Mouse (Mus musculus) lung, embryonic 16.5 days (tissue): ENCODE results near the gene Adgrg1. TPM values are rescaled to one million over a fixed set of nuclear protein-coding genes. Genes with fewer than 3 reads are reported as not detected.

Experiments used
- ATAC-seq: fragments of 200-750 bp; cut with Nextera tagmentation; 2 replicates; pipeline ENCODE4 v1.8.0; 2017; ENCODE audit warnings: low read depth, mild to moderate bottlenecking, moderate library complexity
- H3K27ac ChIP-seq: fragments of 300-500 bp; sonication (generic); 2 replicates; pipeline ENCODE4 v1.5.1; 2014; ENCODE audit warnings: mild to moderate bottlenecking, control low read depth, low read length
- H3K27me3 ChIP-seq: fragments of 300-500 bp; sonication (generic); 2 replicates; pipeline ENCODE4 v1.6.1; 2014; ENCODE audit warnings: low read depth, low read length, mixed read lengths; ENCODE audit not compliant: control insufficient read depth, insufficient read depth
- H3K36me3 ChIP-seq: fragments of 300-500 bp; sonication (generic); 2 replicates; pipeline ENCODE4 v1.6.1; 2014; ENCODE audit warnings: low read length; ENCODE audit not compliant: control insufficient read depth, insufficient read depth
- H3K4me1 ChIP-seq: fragments of 300-500 bp; sonication (generic); replicated peaks from 2 replicates; pipeline ENCODE4 v1.6.1; 2014; ENCODE audit warnings: low read length, mixed read lengths; ENCODE audit not compliant: control insufficient read depth, insufficient read depth
- H3K4me2 ChIP-seq: fragments of 300-500 bp; sonication (generic); 2 replicates; pipeline ENCODE4 v1.6.1; 2014; ENCODE audit warnings: low read depth, low read length, control low read depth
- H3K4me3 ChIP-seq: fragments of 300-500 bp; sonication (generic); 2 replicates; pipeline ENCODE4 v1.5.1; 2014; ENCODE audit warnings: mild to moderate bottlenecking, low read length, control low read depth
- H3K9ac ChIP-seq: fragments of 300-500 bp; sonication (generic); 2 replicates; pipeline ENCODE4 v1.6.1; 2014; ENCODE audit warnings: low read length, control low read depth
- H3K9me3 ChIP-seq: fragments of 300-500 bp; sonication (generic); 2 replicates; pipeline ENCODE4 v1.6.1; 2016; ENCODE audit warnings: low read length; ENCODE audit not compliant: control insufficient read depth
- WGBS: fragments of 180-500 bp; shearing (Covaris S2); extraction: QIAGEN DNeasy Blood & Tissue Kit; methylation state at CpG from one replicate; pipeline ENCODE4 v1.1.7; 2014; 5-methylcytosine and 5-hydroxymethylcytosine counted together
- polyA plus RNA-seq: library from polyadenylated mRNA; unstranded; fragments of >200 nt; fragmentation: Nextera tagmentation; extraction: Ambion mirVana; gene quantifications from 2 replicates; pipeline ENCODE4 v1.2.1, GENCODE M21; 2015

Adgrg1 gene
- polyA plus RNA-seq: 39.8 and 42.9 TPM in 2 replicates

DNA sequence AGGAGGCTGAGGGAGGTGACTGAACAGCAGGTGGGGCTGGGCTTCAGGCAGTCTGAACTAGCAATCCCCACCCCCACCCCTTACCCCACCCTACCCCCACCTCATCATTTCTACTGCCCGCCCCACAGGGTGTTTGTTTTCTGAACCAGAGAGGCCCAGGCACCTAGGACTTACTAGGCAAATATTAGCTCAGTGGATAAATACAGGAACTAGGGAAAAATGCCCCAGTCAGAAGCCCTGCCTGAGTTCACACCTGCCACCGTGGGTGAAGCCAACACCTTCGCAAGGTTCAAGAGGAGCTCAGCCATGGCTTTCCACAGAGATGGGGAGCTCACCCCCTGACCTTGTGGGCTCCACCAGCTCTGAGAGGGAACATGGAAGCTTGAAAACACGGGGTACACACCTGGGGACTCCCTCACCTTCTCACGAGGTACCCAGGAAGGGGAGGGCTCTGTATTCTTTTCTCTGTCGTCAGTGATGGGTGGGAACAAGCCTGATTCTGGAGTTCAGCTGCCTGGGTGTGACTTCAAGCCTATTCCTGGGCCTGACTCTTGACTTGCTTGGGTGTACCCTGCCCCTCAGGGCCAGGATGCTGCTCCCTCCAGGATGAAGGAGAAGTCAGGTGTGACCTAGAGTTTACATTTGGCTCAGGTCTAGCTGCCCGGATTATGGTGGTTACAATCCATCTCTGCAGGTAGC lies at the start of gene Adgrg1:
Gene Adgrg1 (plus strand): TSS at position 285 of the 699 bp plus-strand sequence.
- peaks cover 14% of the 10 kb centered on the region for H3K4me1 ChIP-seq
- H3K27me3 ChIP-seq: no peaks in the 10 kb centered on the region
- ATAC-seq: peak; percentile 73
- H3K9me3 ChIP-seq: no peaks in the 10 kb centered on the region
- H3K4me2 ChIP-seq: peak within 1 kb of the TSS; percentile 24; the same call in 1 of the 2 replicates
- no peaks in the 10 kb centered on the region for H3K36me3 ChIP-seq
- WGBS: 26% methylated on average over 7 of the region's 7 CpGs
- 0 out of 2 replicates have a peak within 1 kb of the TSS, but pooled peaks have one; percentile 8 for H3K9ac ChIP-seq
- no peak within 1 kb of the TSS for H3K4me3 ChIP-seq
- peak within 1 kb of the TSS; percentile 94 for H3K27ac ChIP-seq

DNA sequence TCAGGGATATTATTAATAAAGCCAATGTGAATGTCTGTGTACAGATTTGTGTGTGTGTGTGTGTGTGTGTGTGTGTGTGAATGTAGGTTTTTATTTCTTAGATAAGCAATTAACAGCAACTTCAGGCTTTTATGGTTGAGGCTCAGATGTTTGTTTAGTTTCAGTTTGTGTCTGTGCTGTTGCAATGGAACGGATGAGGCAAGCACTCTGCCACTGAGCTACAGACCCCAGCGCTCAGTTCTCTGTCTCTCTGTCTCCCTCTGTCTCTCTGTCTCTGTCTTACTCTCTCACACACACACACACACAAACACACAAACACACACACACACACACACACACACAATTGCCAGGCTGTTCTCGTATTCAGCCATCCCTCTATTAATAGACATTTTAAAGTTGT lies 46.3 kb upstream of the Adgrg1 start:
- H3K27me3 ChIP-seq: no peaks in the 10 kb centered on the region
- H3K4me1 ChIP-seq: no peaks in the 10 kb centered on the region
- no peak overlapping the region for H3K4me2 ChIP-seq
- H3K4me3 ChIP-seq: no peak overlapping the region
- H3K9ac ChIP-seq: no peak overlapping the region
- no peak for ATAC-seq
- H3K9me3 ChIP-seq: no peaks in the 10 kb centered on the region
- 77% methylated on average over 3 of the region's 3 CpGs for WGBS
- no peak overlapping the region for H3K27ac ChIP-seq
- no peaks in the 10 kb centered on the region for H3K36me3 ChIP-seq

DNA sequence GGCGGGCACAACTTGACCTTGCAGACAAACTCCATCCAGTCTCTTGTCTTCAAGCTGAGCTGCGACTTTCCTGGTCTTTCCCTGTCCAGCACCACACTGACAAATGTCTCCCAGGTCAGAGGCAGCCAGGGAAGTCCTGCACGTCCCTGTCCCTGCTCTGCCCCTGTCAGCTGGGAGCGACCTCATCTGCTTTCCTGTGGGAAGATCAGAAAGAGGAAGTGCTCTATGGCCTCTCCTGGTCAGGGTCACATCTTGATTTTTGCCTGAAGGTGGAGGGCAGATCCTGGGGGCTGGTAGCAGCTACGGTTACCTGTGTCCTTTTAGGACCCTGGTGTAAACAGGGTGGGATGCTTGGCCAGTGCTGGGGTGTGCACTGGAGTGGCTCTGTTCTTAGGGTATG lies 40.6 kb upstream of the Adgrg1 start:
- no peak overlapping the region for H3K27ac ChIP-seq
- no peak overlapping the region for H3K4me3 ChIP-seq
- H3K4me1 ChIP-seq: no peaks in the 10 kb centered on the region
- WGBS: 46% methylated on average over 5 of the region's 5 CpGs
- H3K9ac ChIP-seq: no peak overlapping the region
- no peaks in the 10 kb centered on the region for H3K9me3 ChIP-seq
- H3K4me2 ChIP-seq: no peak overlapping the region
- no peaks in the 10 kb centered on the region for H3K36me3 ChIP-seq
- ATAC-seq: no peak
- no peaks in the 10 kb centered on the region for H3K27me3 ChIP-seq

DNA sequence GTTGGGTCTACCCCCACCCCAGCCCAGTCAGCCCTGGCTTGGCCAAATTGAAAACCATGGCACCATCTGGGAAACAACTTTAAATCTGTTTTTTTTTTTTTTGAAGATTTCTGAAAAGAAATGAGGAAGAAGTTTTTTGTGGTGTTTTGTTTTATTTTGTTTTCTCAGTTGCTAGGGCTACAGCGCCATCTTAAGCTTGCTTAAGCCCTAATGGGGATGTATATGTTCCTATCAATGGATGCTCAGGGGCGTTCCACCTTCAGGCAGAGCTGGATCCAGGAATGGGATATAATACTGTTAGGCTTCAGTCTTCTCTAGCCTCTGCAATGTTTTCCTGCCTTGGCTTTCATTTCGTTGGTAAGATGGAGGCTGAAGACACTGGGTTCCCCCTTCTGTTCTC lies 39.4 kb upstream of the Adgrg1 start:
- Histone ChIP-seq H3K27me3 (no peaks in the 10 kb centered on the region), H3K36me3 (no peaks in the 10 kb centered on the region), H3K4me2 (no peak overlapping the region), H3K4me1 (no peaks in the 10 kb centered on the region), H3K9me3 (no peaks in the 10 kb centered on the region), H3K27ac (no peak overlapping the region), H3K4me3 (no peak overlapping the region), H3K9ac (no peak overlapping the region)
- WGBS: 76% methylated on average over 3 of the region's 3 CpGs
- ATAC-seq: no peak

DNA sequence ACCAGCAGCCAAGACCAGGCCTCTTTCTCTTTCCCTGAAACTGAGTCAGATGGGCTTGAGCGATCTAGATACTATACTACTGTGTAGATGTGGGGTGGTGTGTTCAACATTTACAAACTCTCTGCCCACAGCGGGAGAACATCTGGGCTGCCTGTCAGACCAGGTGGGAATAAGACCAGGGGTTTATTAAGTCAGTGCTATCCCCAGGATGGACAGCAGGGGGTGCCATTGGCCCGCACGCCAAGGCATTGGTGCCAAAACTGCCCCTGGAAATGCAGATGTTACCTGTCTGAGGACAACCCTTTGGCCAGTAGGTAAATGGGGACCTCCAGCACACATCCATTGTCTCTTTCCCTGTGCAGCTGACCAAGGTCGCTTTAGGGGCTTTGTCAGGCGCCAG lies 32.0 kb upstream of the Adgrg1 start:
- Histone ChIP-seq H3K4me3 (no peak overlapping the region), H3K27me3 (no peaks in the 10 kb centered on the region), H3K27ac (no peak overlapping the region), H3K9ac (no peak overlapping the region), H3K36me3 (no peaks in the 10 kb centered on the region), H3K4me1 (no peaks in the 10 kb centered on the region), H3K4me2 (no peak overlapping the region), H3K9me3 (no peaks in the 10 kb centered on the region)
- ATAC-seq: no peak
- 18% methylated on average over 6 of the region's 6 CpGs for WGBS

DNA sequence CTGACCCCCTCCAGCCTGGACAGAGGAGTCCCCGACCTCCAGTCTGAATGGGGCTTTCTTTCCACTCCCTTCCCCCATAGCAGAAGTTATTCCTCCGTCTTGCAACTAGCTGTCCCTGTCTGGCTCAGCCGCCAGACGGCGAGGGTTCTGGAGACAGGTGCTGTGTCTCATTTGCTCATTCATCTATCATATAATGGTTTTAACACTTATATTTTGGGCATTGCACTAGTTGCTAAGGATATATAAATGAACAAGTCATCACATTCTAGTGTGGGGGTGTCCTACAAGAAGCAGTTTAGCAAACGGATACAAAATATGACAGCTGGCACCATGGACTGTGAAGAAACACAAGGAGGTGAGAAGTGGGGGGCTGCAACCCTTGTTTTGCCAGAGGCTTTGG lies 29.4 kb upstream of the Adgrg1 start:
- 52% methylated on average over 6 of the region's 6 CpGs for WGBS
- Histone ChIP-seq H3K4me1 (no peaks in the 10 kb centered on the region), H3K36me3 (no peaks in the 10 kb centered on the region), H3K4me2 (no peak overlapping the region), H3K9ac (no peak overlapping the region), H3K4me3 (no peak overlapping the region), H3K27ac (no peak overlapping the region), H3K27me3 (no peaks in the 10 kb centered on the region), H3K9me3 (no peaks in the 10 kb centered on the region)
- ATAC-seq: no peak

DNA sequence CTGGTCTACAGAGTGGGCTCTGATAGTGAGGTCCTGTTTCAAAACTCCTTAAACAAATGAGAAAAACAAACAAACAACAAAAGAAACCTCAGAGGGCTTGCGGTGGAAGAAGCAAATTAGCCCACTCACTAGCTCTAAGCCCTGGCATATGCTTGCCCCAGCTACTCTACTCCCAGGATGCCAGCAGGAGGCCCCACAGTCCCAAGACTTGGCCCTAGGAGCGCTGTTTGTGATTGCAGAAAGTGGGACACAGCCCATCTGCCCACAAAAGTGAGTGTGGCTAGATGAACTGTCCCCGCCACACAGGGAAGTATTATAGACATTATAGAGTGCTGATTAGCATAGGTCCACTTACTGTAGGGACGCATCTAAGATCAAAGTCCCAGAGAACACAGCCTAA lies 26.1 kb upstream of the Adgrg1 start:
- H3K4me2 ChIP-seq: no peak overlapping the region
- H3K9ac ChIP-seq: no peak overlapping the region
- H3K27ac ChIP-seq: no peak overlapping the region
- H3K36me3 ChIP-seq: no peaks in the 10 kb centered on the region
- 72% methylated on average over 4 of the region's 4 CpGs for WGBS
- no peaks in the 10 kb centered on the region for H3K9me3 ChIP-seq
- no peaks in the 10 kb centered on the region for H3K27me3 ChIP-seq
- H3K4me3 ChIP-seq: no peak overlapping the region
- no peak for ATAC-seq
- H3K4me1 ChIP-seq: no peaks in the 10 kb centered on the region

DNA sequence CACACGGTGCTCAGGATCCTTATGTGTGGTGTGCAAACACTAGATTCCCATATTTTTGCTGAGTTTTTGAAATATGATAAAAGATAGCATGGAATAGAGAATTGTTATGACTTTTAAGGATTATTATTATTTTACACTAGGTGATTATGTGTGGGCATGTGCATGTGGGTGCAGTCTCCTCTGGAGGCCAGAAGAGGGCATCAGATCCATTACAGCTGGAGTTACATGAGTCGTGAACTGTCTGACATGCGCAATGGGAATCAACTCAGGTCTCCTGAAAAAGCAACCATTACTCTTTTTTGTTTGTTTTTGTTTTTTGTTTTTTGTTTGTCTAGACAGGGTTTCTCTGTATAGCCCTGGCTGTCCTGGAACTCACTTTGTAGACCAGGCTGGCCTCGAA lies 25.5 kb upstream of the Adgrg1 start:
- H3K36me3 ChIP-seq: no peaks in the 10 kb centered on the region
- H3K27ac ChIP-seq: no peak overlapping the region
- H3K9me3 ChIP-seq: no peaks in the 10 kb centered on the region
- 81% methylated on average over 4 of the region's 4 CpGs for WGBS
- H3K4me1 ChIP-seq: peaks cover 5% of the 10 kb centered on the region
- no peak overlapping the region for H3K4me2 ChIP-seq
- H3K27me3 ChIP-seq: no peaks in the 10 kb centered on the region
- H3K9ac ChIP-seq: no peak overlapping the region
- no peak overlapping the region for H3K4me3 ChIP-seq
- no peak for ATAC-seq

DNA sequence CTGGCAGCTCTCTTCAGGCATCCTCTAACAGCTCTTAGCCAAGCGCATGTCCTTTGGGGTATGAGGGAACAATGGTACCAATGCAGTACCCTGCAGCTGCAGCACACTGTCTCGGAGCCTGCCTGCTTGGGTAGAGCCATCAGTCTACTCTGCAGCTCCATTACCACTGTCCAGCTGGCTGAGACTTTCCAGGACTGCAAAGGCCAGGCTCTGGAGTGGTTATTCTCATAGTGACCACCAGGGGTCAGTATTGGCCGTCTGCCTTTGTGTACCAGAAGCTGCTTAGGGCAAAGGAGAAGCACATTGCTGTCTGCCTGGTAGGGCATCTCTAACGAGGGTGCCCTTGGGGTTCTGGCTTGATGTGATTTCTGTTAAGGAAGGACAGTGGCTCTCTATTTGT lies 24.5 kb upstream of the Adgrg1 start:
- 9% methylated on average over 4 of the region's 4 CpGs for WGBS
- Histone ChIP-seq H3K9me3 (no peaks in the 10 kb centered on the region), H3K27ac (no peak overlapping the region), H3K27me3 (no peaks in the 10 kb centered on the region), H3K4me3 (no peak overlapping the region), H3K4me2 (no peak overlapping the region), H3K9ac (no peak overlapping the region), H3K36me3 (no peaks in the 10 kb centered on the region), H3K4me1 (peaks cover 9% of the 10 kb centered on the region)
- peak; percentile 34; the same call in 1 of the 2 replicates for ATAC-seq
